Mouse (Mus musculus): Measurements from ENCODE around the gene Foxn3. TPM values are rescaled to one million over a fixed set of nuclear protein-coding genes. Genes with fewer than 3 reads are reported as not detected.
A peak's percentile ranks its signal among the peaks of the same experiment; 100 is the strongest.

The Foxn3 gene
- polyA plus RNA-seq, 1 experiment from 2014 or later, result 60.5 TPM

DNA sequence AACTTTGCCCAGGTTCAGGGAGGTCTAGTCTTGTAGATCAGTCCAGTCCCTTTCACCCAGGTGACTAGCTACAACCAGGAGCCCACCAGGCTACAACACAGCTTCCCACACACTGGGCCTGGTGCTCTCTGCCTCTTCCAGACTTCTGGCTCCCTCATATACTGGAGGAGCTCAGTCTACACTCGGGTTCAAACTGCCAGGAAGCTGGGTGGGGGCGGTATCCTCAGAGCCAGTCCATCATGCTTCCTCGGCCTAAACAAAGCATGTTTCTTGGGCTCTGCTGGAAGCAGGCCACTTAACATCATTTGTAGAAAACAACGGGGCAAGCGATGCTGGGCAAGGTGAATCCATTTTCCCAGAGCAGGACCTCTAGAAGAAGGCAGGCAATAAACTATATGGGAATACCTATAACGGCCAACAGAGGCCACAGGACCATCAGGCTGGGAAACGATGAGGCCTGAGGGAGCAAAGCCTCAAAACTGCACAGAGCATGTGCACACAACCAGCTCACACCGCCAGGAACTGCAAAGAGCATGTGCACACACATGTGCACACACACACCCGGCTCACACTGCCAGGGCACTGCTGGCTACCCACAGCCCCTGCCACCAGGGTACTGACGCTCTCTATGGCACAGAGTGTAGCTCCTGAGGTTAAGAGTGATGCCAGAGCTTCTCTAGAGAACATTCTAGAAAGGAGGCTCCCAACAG lies 214.3 kb downstream of the Foxn3 start:
- Histone ChIP-seq H3K4me1 (ENCODE audit: control insufficient read depth, insufficient read depth, low read depth, low read length) (peaks cover 15% of the 10 kb centered on the region), H3K4me2 (ENCODE audit: low read length) (no peak overlapping the region), H3K9ac (ENCODE audit: low read depth, low read length) (no peak overlapping the region), H3K9me3 (ENCODE audit: control insufficient read depth, low read length) (no peaks in the 10 kb centered on the region), H3K4me3 (ENCODE audit: low read length) (no peak overlapping the region), H3K27ac (ENCODE audit: low read depth, low read length) (no peak overlapping the region), H3K27me3 (replicated peaks; ENCODE audit: control insufficient read depth, insufficient read depth, low read length) (no peaks in the 10 kb centered on the region), H3K36me3 (ENCODE audit: control insufficient read depth, insufficient read depth, low read length) (no peaks in the 10 kb centered on the region)
- ATAC-seq, result 0 out of 2 replicates have a peak, but pooled peaks have one; percentile 31
- 68% methylated on average over 10 of the region's 10 CpGs for WGBS

- no peak overlapping the region for H3K4me2 ChIP-seq (ENCODE audit: low read length)
- H3K27me3 ChIP-seq (replicated peaks; ENCODE audit: control insufficient read depth, insufficient read depth, low read length), result no peaks in the 10 kb centered on the region
- H3K36me3 ChIP-seq (ENCODE audit: control insufficient read depth, insufficient read depth, low read length), result no peaks in the 10 kb centered on the region
- no peak overlapping the region for H3K4me3 ChIP-seq (ENCODE audit: low read length)
- no peaks in the 10 kb centered on the region for H3K9me3 ChIP-seq (ENCODE audit: control insufficient read depth, low read length)
- ATAC-seq, result no peak
- peaks cover 12% of the 10 kb centered on the region for H3K4me1 ChIP-seq (ENCODE audit: control insufficient read depth, insufficient read depth, low read depth, low read length)
- 58% methylated on average over 3 of the region's 3 CpGs for WGBS
- H3K27ac ChIP-seq (ENCODE audit: low read depth, low read length), result no peak overlapping the region
- H3K9ac ChIP-seq (ENCODE audit: low read depth, low read length), result no peak overlapping the region
Observed at GRCm38 (mm10) chr12:99347512-99347911, 215.9 kb downstream of the Foxn3 start.

- Histone ChIP-seq H3K27me3 (replicated peaks; ENCODE audit: control insufficient read depth, insufficient read depth, low read length) (no peaks in the 10 kb centered on the region), H3K9me3 (ENCODE audit: control insufficient read depth, low read length) (no peaks in the 10 kb centered on the region), H3K4me2 (ENCODE audit: low read length) (no peak overlapping the region), H3K36me3 (ENCODE audit: control insufficient read depth, insufficient read depth, low read length) (no peaks in the 10 kb centered on the region), H3K9ac (ENCODE audit: low read depth, low read length) (no peak overlapping the region), H3K27ac (ENCODE audit: low read depth, low read length) (no peak overlapping the region), H3K4me3 (ENCODE audit: low read length) (no peak overlapping the region), H3K4me1 (ENCODE audit: control insufficient read depth, insufficient read depth, low read depth, low read length) (peaks cover 10% of the 10 kb centered on the region)
- ATAC-seq, result no peak
- 70% methylated on average over 3 of the region's 3 CpGs for WGBS
Observed at GRCm38 (mm10) chr12:99346982-99347381, 216.4 kb downstream of the Foxn3 start.

DNA sequence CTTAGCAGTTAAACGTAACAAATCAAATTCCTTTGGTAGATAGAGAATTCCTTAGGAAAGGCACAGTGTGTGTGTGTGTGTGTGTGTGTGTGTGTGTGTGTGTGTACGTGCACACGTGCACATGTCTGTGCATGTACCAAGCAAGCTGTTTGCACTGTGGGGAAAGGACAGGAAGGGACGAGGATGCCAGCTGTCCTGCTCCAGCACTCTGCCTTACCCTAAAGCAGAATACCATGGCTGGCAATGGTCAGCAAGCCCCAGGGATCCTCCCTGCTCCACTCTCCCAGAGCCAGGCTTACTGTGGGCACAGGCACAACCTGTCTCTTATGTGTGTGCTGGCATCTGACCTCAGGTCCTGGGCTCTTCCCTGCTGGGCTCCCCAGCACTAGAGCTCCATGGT lies 218.1 kb downstream of the Foxn3 start:
- no peak for ATAC-seq
- no peaks in the 10 kb centered on the region for H3K27me3 ChIP-seq (replicated peaks; ENCODE audit: control insufficient read depth, insufficient read depth, low read length)
- H3K4me3 ChIP-seq (ENCODE audit: low read length), result no peak overlapping the region
- peak overlapping the region; percentile 44; the same call in 1 of the 2 replicates for H3K27ac ChIP-seq (ENCODE audit: low read depth, low read length)
- peaks cover 24% of the 10 kb centered on the region for H3K4me1 ChIP-seq (ENCODE audit: control insufficient read depth, insufficient read depth, low read depth, low read length)
- H3K36me3 ChIP-seq (ENCODE audit: control insufficient read depth, insufficient read depth, low read length), result no peaks in the 10 kb centered on the region
- H3K9me3 ChIP-seq (ENCODE audit: control insufficient read depth, low read length), result no peaks in the 10 kb centered on the region
- 68% methylated on average over 4 of the region's 4 CpGs for WGBS
- H3K4me2 ChIP-seq (ENCODE audit: low read length), result no peak overlapping the region
- H3K9ac ChIP-seq (ENCODE audit: low read depth, low read length), result no peak overlapping the region

GRCm38 (mm10) chr12:99343378-99343777 lies 220.0 kb downstream of the Foxn3 start:
- H3K9ac ChIP-seq (ENCODE audit: low read depth, low read length), result no peak overlapping the region
- no peak for ATAC-seq
- H3K4me3 ChIP-seq (ENCODE audit: low read length), result no peak overlapping the region
- no peak overlapping the region for H3K27ac ChIP-seq (ENCODE audit: low read depth, low read length)
- no peak overlapping the region for H3K4me2 ChIP-seq (ENCODE audit: low read length)
- no peaks in the 10 kb centered on the region for H3K27me3 ChIP-seq (replicated peaks; ENCODE audit: control insufficient read depth, insufficient read depth, low read length)
- no peaks in the 10 kb centered on the region for H3K36me3 ChIP-seq (ENCODE audit: control insufficient read depth, insufficient read depth, low read length)
- 91% methylated on average over 2 of the region's 2 CpGs for WGBS
- no peaks in the 10 kb centered on the region for H3K9me3 ChIP-seq (ENCODE audit: control insufficient read depth, low read length)
- H3K4me1 ChIP-seq (ENCODE audit: control insufficient read depth, insufficient read depth, low read depth, low read length), result peaks cover 31% of the 10 kb centered on the region

GRCm38 (mm10) chr12:99342160-99342559 lies 221.2 kb downstream of the Foxn3 start:
- ATAC-seq, result no peak
- Histone ChIP-seq H3K9ac (ENCODE audit: low read depth, low read length) (no peak overlapping the region), H3K4me2 (ENCODE audit: low read length) (no peak overlapping the region), H3K9me3 (ENCODE audit: control insufficient read depth, low read length) (no peaks in the 10 kb centered on the region), H3K4me1 (ENCODE audit: control insufficient read depth, insufficient read depth, low read depth, low read length) (peaks cover 33% of the 10 kb centered on the region), H3K36me3 (ENCODE audit: control insufficient read depth, insufficient read depth, low read length) (no peaks in the 10 kb centered on the region), H3K27ac (ENCODE audit: low read depth, low read length) (no peak overlapping the region; the same call in 1 of the 2 replicates), H3K27me3 (replicated peaks; ENCODE audit: control insufficient read depth, insufficient read depth, low read length) (no peaks in the 10 kb centered on the region), H3K4me3 (ENCODE audit: low read length) (no peak overlapping the region)
- WGBS, result 16% methylated on average over 3 of the region's 3 CpGs

DNA sequence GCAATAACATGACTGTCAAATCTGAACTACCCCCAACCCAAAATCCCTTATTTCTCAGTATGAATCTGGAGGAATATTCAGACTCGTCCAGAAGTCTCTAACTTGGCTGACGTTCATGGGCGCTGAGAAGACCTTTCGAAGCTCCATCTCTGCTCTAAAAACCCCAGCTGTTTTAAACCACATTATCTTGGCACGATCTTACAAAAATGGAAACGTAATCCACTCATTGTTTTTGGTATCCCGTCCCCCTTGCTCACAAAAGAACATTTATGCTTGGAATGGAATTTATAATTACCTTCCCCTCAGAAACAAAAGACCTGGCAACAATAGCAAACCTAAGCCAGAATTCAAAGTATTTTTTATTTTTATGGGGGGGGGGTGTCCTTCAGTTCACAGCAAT lies 221.6 kb downstream of the Foxn3 start:
- Histone ChIP-seq H3K4me2 (ENCODE audit: low read length) (no peak overlapping the region), H3K9me3 (ENCODE audit: control insufficient read depth, low read length) (no peaks in the 10 kb centered on the region), H3K4me3 (ENCODE audit: low read length) (no peak overlapping the region), H3K27me3 (replicated peaks; ENCODE audit: control insufficient read depth, insufficient read depth, low read length) (no peaks in the 10 kb centered on the region), H3K27ac (ENCODE audit: low read depth, low read length) (0 out of 2 replicates have a peak overlapping the region, but pooled peaks have one; percentile 23), H3K4me1 (ENCODE audit: control insufficient read depth, insufficient read depth, low read depth, low read length) (peaks cover 37% of the 10 kb centered on the region), H3K9ac (ENCODE audit: low read depth, low read length) (no peak overlapping the region), H3K36me3 (ENCODE audit: control insufficient read depth, insufficient read depth, low read length) (no peaks in the 10 kb centered on the region)
- no peak for ATAC-seq
- WGBS, result 29% methylated on average over 7 of the region's 7 CpGs

DNA sequence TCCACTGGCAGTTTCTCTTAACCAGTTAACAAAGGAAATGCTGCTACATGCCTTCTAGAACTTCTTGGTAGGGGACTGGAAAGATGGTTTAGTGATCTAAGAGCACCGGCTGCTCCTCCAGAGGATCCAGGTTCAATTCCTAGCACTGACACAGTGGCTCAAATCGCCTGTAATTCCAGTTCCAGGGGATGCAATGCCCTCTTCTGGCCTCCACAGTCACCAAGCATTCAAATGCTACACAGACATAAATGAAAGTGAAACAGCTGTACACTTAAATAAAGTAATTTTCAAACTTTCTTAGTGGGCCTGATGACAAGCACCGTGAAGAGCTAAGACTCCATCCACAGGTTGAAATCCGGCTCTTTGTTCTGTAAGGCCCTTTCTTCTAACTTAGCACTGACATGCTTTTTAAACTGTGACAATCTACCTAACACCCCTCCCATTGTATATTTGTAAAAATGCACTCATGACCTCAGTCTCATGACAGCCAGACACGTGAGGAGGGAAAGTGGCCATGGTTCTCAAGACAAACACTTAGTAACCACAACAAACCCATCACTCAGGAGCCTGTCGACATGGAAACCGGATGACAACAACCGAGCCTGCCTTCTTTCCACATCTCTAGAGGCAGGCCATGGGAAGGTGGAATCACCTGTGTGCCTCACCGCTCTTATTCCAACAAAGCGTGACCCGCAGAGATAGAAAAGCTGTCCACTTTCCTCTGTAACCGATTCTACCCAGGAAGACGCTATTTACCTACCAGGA lies 222.8 kb downstream of the Foxn3 start:
- ATAC-seq, result no peak
- WGBS, result 50% methylated on average over 13 of the region's 13 CpGs

GRCm38 (mm10) chr12:99339640-99340325 lies 223.6 kb downstream of the Foxn3 start:
- peak overlapping the region; percentile 88 for H3K27ac ChIP-seq (ENCODE audit: low read depth, low read length)
- no peaks in the 10 kb centered on the region for H3K27me3 ChIP-seq (replicated peaks; ENCODE audit: control insufficient read depth, insufficient read depth, low read length)
- 17% methylated on average over 11 of the region's 11 CpGs for WGBS
- H3K4me2 ChIP-seq (ENCODE audit: low read length), result peak overlapping the region; percentile 42
- no peaks in the 10 kb centered on the region for H3K9me3 ChIP-seq (ENCODE audit: control insufficient read depth, low read length)
- no peak overlapping the region for H3K4me3 ChIP-seq (ENCODE audit: low read length)
- ATAC-seq, result peak; percentile 95
- H3K9ac ChIP-seq (ENCODE audit: low read depth, low read length), result no peak overlapping the region; the same call in 1 of the 2 replicates
- H3K36me3 ChIP-seq (ENCODE audit: control insufficient read depth, insufficient read depth, low read length), result no peaks in the 10 kb centered on the region
- H3K4me1 ChIP-seq (ENCODE audit: control insufficient read depth, insufficient read depth, low read depth, low read length), result peaks cover 50% of the 10 kb centered on the region

More for the DNA sequence above, 222.8 kb downstream of the Foxn3 start:
- Histone ChIP-seq H3K4me1 (ENCODE audit: control insufficient read depth, insufficient read depth, low read depth, low read length) (peaks cover 49% of the 10 kb centered on the region), H3K27me3 (replicated peaks; ENCODE audit: control insufficient read depth, insufficient read depth, low read length) (no peaks in the 10 kb centered on the region), H3K4me3 (ENCODE audit: low read length) (no peak overlapping the region), H3K36me3 (ENCODE audit: control insufficient read depth, insufficient read depth, low read length) (no peaks in the 10 kb centered on the region), H3K9me3 (ENCODE audit: control insufficient read depth, low read length) (no peaks in the 10 kb centered on the region), H3K9ac (ENCODE audit: low read depth, low read length) (0 out of 2 replicates have a peak overlapping the region, but pooled peaks have one; percentile 18), H3K27ac (ENCODE audit: low read depth, low read length) (peak overlapping the region; percentile 88), H3K4me2 (ENCODE audit: low read length) (peak overlapping the region; percentile 42)
